Mouse (Mus musculus) small intestine, adult 2 months (tissue): ENCODE measurements around the gene Pou2f2. TPM values are rescaled to one million over a fixed set of nuclear protein-coding genes. Genes with fewer than 3 reads are reported as not detected.

Experiments
- H3K27ac ChIP-seq: fragments of 200-500 bp; 2 replicates; pipeline ENCODE4 v1.5.1; 2012; ENCODE audit warnings: low read depth, low read length, control low read depth, inconsistent platforms; ENCODE audit not compliant: insufficient read depth
- H3K27me3 ChIP-seq: fragments of 200-500 bp; 2 replicates; pipeline ENCODE4 v1.6.1; 2012; ENCODE audit warnings: mild to moderate bottlenecking, moderate library complexity, low read length, inconsistent platforms; ENCODE audit not compliant: control insufficient read depth, insufficient read depth
- H3K36me3 ChIP-seq: fragments of 200-500 bp; 2 replicates; pipeline ENCODE4 v1.6.1; 2012; ENCODE audit warnings: mild to moderate bottlenecking, low read length, control low read depth, inconsistent platforms; ENCODE audit not compliant: control insufficient read depth, insufficient read depth
- H3K4me1 ChIP-seq: fragments of 200-500 bp; 2 replicates; pipeline ENCODE4 v1.6.1; 2012; ENCODE audit warnings: low read length, inconsistent platforms, mixed read lengths; ENCODE audit not compliant: control insufficient read depth, insufficient read depth, insufficient read length
- H3K4me3 ChIP-seq: fragments of 200-500 bp; 2 replicates; pipeline ENCODE4 v1.5.1; 2012; ENCODE audit warnings: low read depth, mild to moderate bottlenecking, control low read depth, inconsistent platforms, low read length, moderate library complexity
- CTCF ChIP-seq: fragments of 200-500 bp; IDR thresholded peaks from 2 replicates; pipeline ENCODE4 v1.5.1; 2012; ENCODE audit warnings: low read depth, mild to moderate bottlenecking, control low read depth, inconsistent platforms, low read length, moderate library complexity, mixed read lengths; ENCODE audit not compliant: insufficient replicate concordance, insufficient read length; ENCODE audit errors: extremely low read depth
- POLR2A ChIP-seq: fragments of 200-500 bp; IDR thresholded peaks from 2 replicates; pipeline ENCODE4 v1.6.1; 2012; ENCODE audit warnings: low read depth, mild to moderate bottlenecking, control low read depth, inconsistent platforms, low read length, moderate library complexity
- WGBS: fragments of 180-500 bp; shearing (Covaris S2); methylation state at CpG from one replicate; pipeline ENCODE4 v1.1.7; 2018; 5-methylcytosine and 5-hydroxymethylcytosine counted together
- polyA plus RNA-seq: library from polyadenylated mRNA; depleted of rRNA; stranded (reverse); fragments of >200 nt; gene quantifications from 2 replicates; pipeline ENCODE4 v1.2.3, GENCODE M21; 2012

The Pou2f2 gene
- polyA plus RNA-seq, 1 experiment = 6.9 TPM

- TF ChIP-seq POLR2A = no peak
- no peak for TF ChIP-seq CTCF
- Histone ChIP-seq H3K27ac (no peak overlapping the region), H3K27me3 (no peaks in the 10 kb centered on the region), H3K4me1 (peaks cover 6% of the 10 kb centered on the region; the same call in 1 of the 2 replicates), H3K4me3 (no peak overlapping the region), H3K36me3 (peaks cover 39% of the 10 kb centered on the region)
- 76% methylated on average over 12 of the region's 12 CpGs for WGBS
Measured at GRCm38 (mm10) chr7:25079496-25080026, 100.0 kb downstream of the Pou2f2 start.

- Histone ChIP-seq H3K27ac (no peak overlapping the region), H3K4me3 (peak overlapping the region; percentile 75), H3K4me1 (peaks cover 8% of the 10 kb centered on the region), H3K27me3 (0 out of 2 replicates have a peak, but pooled peaks cover under 1% of the 10 kb centered on the region), H3K36me3 (peaks cover 27% of the 10 kb centered on the region)
- TF ChIP-seq POLR2A (no peak), CTCF (no peak)
- WGBS = 2% methylated on average over 33 of the region's 33 CpGs
Measured at GRCm38 (mm10) chr7:25077414-25077755, 102.1 kb downstream of the Pou2f2 start.

- H3K4me3 ChIP-seq = peak overlapping the region; percentile 75
- H3K27ac ChIP-seq = peak overlapping the region; percentile 86
- H3K27me3 ChIP-seq = 0 out of 2 replicates have a peak, but pooled peaks cover 2% of the 10 kb centered on the region
- H3K4me1 ChIP-seq = peaks cover 8% of the 10 kb centered on the region
- WGBS = under 1% methylated on average over 56 of the region's 56 CpGs
- peaks cover 23% of the 10 kb centered on the region for H3K36me3 ChIP-seq
- TF ChIP-seq CTCF (no peak), POLR2A (peak; percentile 89)
Measured at GRCm38 (mm10) chr7:25076663-25077413, 102.7 kb downstream of the Pou2f2 start.

GRCm38 (mm10) chr7:25076296-25076662, 103.2 kb downstream of the Pou2f2 start:
- Histone ChIP-seq H3K36me3 (peaks cover 17% of the 10 kb centered on the region), H3K27ac (peak overlapping the region; percentile 86), H3K4me3 (peak overlapping the region; percentile 65), H3K4me1 (peaks cover 8% of the 10 kb centered on the region), H3K27me3 (0 out of 2 replicates have a peak, but pooled peaks cover 2% of the 10 kb centered on the region)
- 12% methylated on average over 7 of the region's 7 CpGs for WGBS
- TF ChIP-seq POLR2A = no peak
- TF ChIP-seq CTCF = no peak

- H3K4me1 ChIP-seq = peaks cover 7% of the 10 kb centered on the region
- H3K4me3 ChIP-seq = no peak overlapping the region
- 0 out of 2 replicates have a peak, but pooled peaks cover 2% of the 10 kb centered on the region for H3K27me3 ChIP-seq
- no peak overlapping the region for H3K27ac ChIP-seq
- TF ChIP-seq POLR2A = no peak
- no peak for TF ChIP-seq CTCF
- 93% methylated on average over 8 of the region's 8 CpGs for WGBS
- H3K36me3 ChIP-seq = no peaks in the 10 kb centered on the region
Measured at GRCm38 (mm10) chr7:25073924-25074323, 105.6 kb downstream of the Pou2f2 start.

- 5% methylated on average over 29 of the region's 33 CpGs for WGBS
- H3K36me3 ChIP-seq = no peaks in the 10 kb centered on the region
- H3K27ac ChIP-seq = no peak overlapping the region
- 0 out of 2 replicates have a peak, but pooled peaks cover 2% of the 10 kb centered on the region for H3K27me3 ChIP-seq
- TF ChIP-seq CTCF (no peak), POLR2A (no peak)
- peaks cover 6% of the 10 kb centered on the region for H3K4me1 ChIP-seq
- H3K4me3 ChIP-seq = peak overlapping the region; percentile 63
Measured at GRCm38 (mm10) chr7:25072716-25073390, 106.7 kb downstream of the Pou2f2 start.

- Histone ChIP-seq H3K36me3 (no peaks in the 10 kb centered on the region), H3K27me3 (0 out of 2 replicates have a peak, but pooled peaks cover 2% of the 10 kb centered on the region), H3K4me3 (peak within 1 kb of the TSS; percentile 63), H3K4me1 (peaks cover 6% of the 10 kb centered on the region), H3K27ac (no peak within 1 kb of the TSS)
- TF ChIP-seq POLR2A = no peak
- no peak for TF ChIP-seq CTCF
- WGBS = 3% methylated on average over 27 of the region's 28 CpGs
Measured at GRCm38 (mm10) chr7:25071979-25072715, 107.4 kb downstream of the Pou2f2 start, which contains the start of the genes Grik5 and Zfp574. Gene Grik5 (minus strand): TSS chr7:25072346. Gene Zfp574 (plus strand): TSS chr7:25072567.
